In the genomic region with DNA sequence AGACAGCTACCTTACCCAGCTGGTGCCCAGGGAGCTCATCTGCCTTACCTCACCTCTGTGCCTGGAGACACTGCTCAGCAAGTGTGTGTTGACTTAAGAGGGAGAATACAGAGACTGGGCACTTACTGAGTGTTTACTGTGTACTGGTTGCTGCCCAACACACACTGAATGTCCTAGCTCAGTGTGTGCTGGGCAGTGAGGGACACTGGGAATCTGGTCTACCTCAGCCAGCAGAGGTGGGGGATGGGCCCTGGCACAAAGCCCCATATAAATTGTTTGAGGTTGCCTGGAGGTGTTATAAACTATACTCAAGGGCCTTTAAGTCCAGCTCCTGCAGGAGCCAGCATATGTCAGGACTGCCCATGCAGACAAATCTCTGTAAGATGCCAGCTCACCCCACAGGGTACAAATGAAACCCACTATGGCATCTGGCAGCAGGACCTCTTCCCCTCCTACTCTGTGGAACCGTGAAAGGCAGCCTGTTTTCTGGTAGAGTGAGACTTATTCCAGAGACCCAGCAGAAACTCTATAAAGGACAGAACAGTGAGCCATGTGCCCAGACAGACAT, we compare ENCODE assay signal across 14 mouse cellular contexts. TPM values are rescaled to one million over a fixed set of nuclear protein-coding genes. Genes with fewer than 3 reads are reported as not detected.
A peak's percentile ranks its signal among the peaks of the same experiment; 100 is the strongest.
DNase-seq lines count a peak whose midpoint lies in the region; ATAC-seq and TF ChIP-seq lines count a peak whose summit lies in the region.
"Had no signal": no experiment of that assay in that cellular context is flagged by ENCODE, and none has a peak within 500 bp of the region (broad histone marks: within the 10 kb centered on the region; RNA-seq: fewer than 3 reads in every experiment).

No protein-coding gene starts in this region.

- H3K9me3 ChIP-seq in hindbrain, embryonic 15.5 days = no peaks in the 10 kb centered on the region
- no peaks in the 10 kb centered on the region for H3K9me3 ChIP-seq in intestine, postnatal 0 days (ENCODE audit: control insufficient read depth)
- H3K9me3 ChIP-seq: limb, embryonic 12.5 days had no signal

- intact Hi-C loops in heart, postnatal 25 days (cut with DNase I) = no loop called here
- intact Hi-C loops in left cerebral cortex, postnatal 25 days (cut with DNase I) = no loop called here

- peak; percentile 19 for ATAC-seq in hindbrain, embryonic 15.5 days (ENCODE audit: low FRiP score, low read depth)
- ATAC-seq in intestine, postnatal 0 days = no peak
- ATAC-seq: CD4-positive, CD25-positive, alpha-beta regulatory T cell, adult 4 months had no signal

- no peak overlapping the region for H3K4me2 ChIP-seq in hindbrain, embryonic 15.5 days
- H3K4me2 ChIP-seq in intestine, postnatal 0 days (replicated peaks; ENCODE audit: low read depth) = no peak overlapping the region
- H3K4me2 ChIP-seq: limb, embryonic 12.5 days had no signal

- H3K27me3 ChIP-seq in hindbrain, embryonic 15.5 days = no peaks in the 10 kb centered on the region
- no peaks in the 10 kb centered on the region for H3K27me3 ChIP-seq in intestine, postnatal 0 days (replicated peaks; ENCODE audit: control insufficient read depth, insufficient read depth, low read length)

- 0 out of 2 replicates have a peak overlapping the region, but pooled peaks have one; percentile 1 for H3K27ac ChIP-seq in hindbrain, embryonic 15.5 days (replicated peaks)
- H3K27ac ChIP-seq in intestine, postnatal 0 days (ENCODE audit: low read depth, low read length) = no peak overlapping the region
- H3K27ac ChIP-seq: limb, embryonic 12.5 days; macrophage had no signal

- peaks cover 20% of the 10 kb centered on the region for H3K4me1 ChIP-seq in hindbrain, embryonic 15.5 days (replicated peaks)
- 0 out of 2 replicates have a peak, but pooled peaks cover 5% of the 10 kb centered on the region for H3K4me1 ChIP-seq in intestine, postnatal 0 days (replicated peaks; ENCODE audit: control insufficient read depth, insufficient read depth, low read length)

- no peak for TF ChIP-seq CTCF in intestine, postnatal 0 days (IDR thresholded peaks at IDR 0.05; ENCODE audit: low read depth)

- H3K4me3 ChIP-seq in hindbrain, embryonic 15.5 days = no peak overlapping the region
- H3K4me3 ChIP-seq in intestine, postnatal 0 days (ENCODE audit: low read depth, low read length) = no peak overlapping the region
- H3K4me3 ChIP-seq: limb, embryonic 12.5 days had no signal

- no peaks in the 10 kb centered on the region for H3K36me3 ChIP-seq in hindbrain, embryonic 15.5 days
- no peaks in the 10 kb centered on the region for H3K36me3 ChIP-seq in intestine, postnatal 0 days (ENCODE audit: control insufficient read depth, insufficient read depth)
- H3K36me3 ChIP-seq: limb, embryonic 12.5 days had no signal

- peak; percentile 72 to 78 for DNase-seq in heart, adult 18-20 months
- no peak for DNase-seq in heart, postnatal 25 days (ENCODE audit: low spot score)
- peak; percentile 58 to 75 for DNase-seq in lung, adult 18-20 months
- DNase-seq in lung, postnatal 4 days = no peak
- peak; percentile 63 for DNase-seq in skeletal muscle tissue, adult 2 months (ENCODE audit: low read depth, low spot score)
- DNase-seq in left cerebral cortex, postnatal 25 days (ENCODE audit: low spot score in 2 of 2) = no peak
- DNase-seq: adrenal gland, postnatal 25 days; thymus, postnatal 14 days had no signal

- no peak overlapping the region for H3K9ac ChIP-seq in hindbrain, embryonic 15.5 days
- no peak overlapping the region for H3K9ac ChIP-seq in intestine, postnatal 0 days (ENCODE audit: low read depth, low read length)
- H3K9ac ChIP-seq: limb, embryonic 12.5 days had no signal

- WGBS in hindbrain, embryonic 15.5 days = 27% methylated on average over 1 of the region's 1 CpGs
- 54% methylated on average over 1 of the region's 1 CpGs for WGBS in intestine, postnatal 0 days

RNA-seq across cellular contexts. Expression of gene Hhatl, which starts 2.7 kb away (rescaled TPM):
- 100 to 1,000 TPM in 1 of 2 experiments, 10 to 100 TPM in 1; 95.1 to 119 TPM for total RNA-seq in heart, adult 18-20 months (2021)
- total RNA-seq in heart, postnatal 25 days (2021) = 100 to 1,000 TPM; 118 to 123 TPM
- 0.14 and 0.19 TPM in 2 replicates for polyA plus RNA-seq in hindbrain, embryonic 15.5 days (2015; fragmentation: Nextera tagmentation; extraction: Ambion mirVana)
- total RNA-seq in left cerebral cortex, postnatal 25 days (2021) = 10 to 100 TPM; 16.1 to 18.8 TPM
- 1.3 and 1.6 TPM in 2 replicates for polyA plus RNA-seq in intestine, postnatal 0 days (2015; fragmentation: Nextera tagmentation; extraction: Ambion mirVana)
- total RNA-seq: adrenal gland, postnatal 25 days; monocyte, adult 5-6 weeks had no signal
- polyA plus RNA-seq: CD4-positive, CD25-positive, alpha-beta regulatory T cell, adult 4 months; macrophage had no signal

RNA-seq across cellular contexts. Expression of gene Klhl40, which starts 17.6 kb away (rescaled TPM):
- 10 to 100 TPM; 17.8 to 20.5 TPM for total RNA-seq in heart, adult 18-20 months (2021)
- 10 to 100 TPM; 10.1 to 10.5 TPM for total RNA-seq in heart, postnatal 25 days (2021)
- polyA plus RNA-seq in hindbrain, embryonic 15.5 days (2015; fragmentation: Nextera tagmentation; extraction: Ambion mirVana) = 1.4 and 1.8 TPM in 2 replicates
- 1 to 10 TPM; 4.9 to 5.5 TPM for total RNA-seq in left cerebral cortex, postnatal 25 days (2021)
- polyA plus RNA-seq in intestine, postnatal 0 days (2015; fragmentation: Nextera tagmentation; extraction: Ambion mirVana) = 0.33 and 0.43 TPM in 2 replicates
- total RNA-seq: monocyte, adult 5-6 weeks had no signal
- polyA plus RNA-seq: CD4-positive, CD25-positive, alpha-beta regulatory T cell, adult 4 months; macrophage had no signal

RNA-seq across cellular contexts. Expression of gene Zfp651, which starts 35.9 kb away (rescaled TPM):
- total RNA-seq in heart, adult 18-20 months (2021) = 100 to 1,000 TPM; 108 to 109 TPM
- total RNA-seq in heart, postnatal 25 days (2021) = 100 to 1,000 TPM; 116 to 128 TPM
- 32.9 and 33.2 TPM in 2 replicates for polyA plus RNA-seq in hindbrain, embryonic 15.5 days (2015; fragmentation: Nextera tagmentation; extraction: Ambion mirVana)
- total RNA-seq in left cerebral cortex, postnatal 25 days (2021) = 100 to 1,000 TPM; 108 to 115 TPM
- polyA plus RNA-seq in intestine, postnatal 0 days (2015; fragmentation: Nextera tagmentation; extraction: Ambion mirVana) = 6.2 and 6.8 TPM in 2 replicates
- total RNA-seq: monocyte, adult 5-6 weeks had no signal

RNA-seq across cellular contexts. Expression of gene Ccdc13, which starts 44.2 kb away (rescaled TPM):
- under 1 TPM in 1 of 2 experiments, not detected in 1; 0.36 TPM for total RNA-seq in heart, adult 18-20 months (2021)
- not detected for total RNA-seq in heart, postnatal 25 days (2021)
- 3.2 and 3.5 TPM in 2 replicates for polyA plus RNA-seq in hindbrain, embryonic 15.5 days (2015; fragmentation: Nextera tagmentation; extraction: Ambion mirVana)
- total RNA-seq in left cerebral cortex, postnatal 25 days (2021) = 1 to 10 TPM; 5.2 to 6.9 TPM
- polyA plus RNA-seq in intestine, postnatal 0 days (2015; fragmentation: Nextera tagmentation; extraction: Ambion mirVana) = 0.14 and 0.31 TPM in 2 replicates
- total RNA-seq: monocyte, adult 5-6 weeks had no signal
- polyA plus RNA-seq: CD4-positive, CD25-positive, alpha-beta regulatory T cell, adult 4 months; macrophage had no signal

Comparison
In these comparisons a context has a peak if more than half of its experiments do, and no peak if none do; other contexts are left out.
1. DNase-seq: peak in heart, adult 18-20 months (2 of 2), lung, adult 18-20 months (2 of 2) and skeletal muscle tissue, adult 2 months (single experiment); none in heart, postnatal 25 days (single experiment), lung, postnatal 4 days (0 of 2) and left cerebral cortex, postnatal 25 days (0 of 2).
2. RNA of gene Hhatl, which starts 2.7 kb away (total RNA-seq): 118 to 123 TPM in heart, postnatal 25 days and 95.1 to 119 TPM in heart, adult 18-20 months; 16.1 to 18.8 TPM in left cerebral cortex, postnatal 25 days; every median in the first group is over 4 times any median in the second.